Mouse (Mus musculus) E14TG2a.4 (cell line): ENCODE measurements around the gene Cmip.

Experiments used
- CTCF ChIP-seq: conservative IDR thresholded peaks from 2 replicates; pipeline ENCODE4 v1.5.1; 2014; ENCODE audit warnings: low read length
- NANOG ChIP-seq: IDR thresholded peaks from 2 replicates; pipeline ENCODE4 v1.6.1; 2014; ENCODE audit warnings: borderline replicate concordance, low read length, mixed read lengths
- POU5F1 ChIP-seq: IDR thresholded peaks from 2 replicates; pipeline ENCODE4 v1.6.1; 2014; ENCODE audit warnings: low read length, borderline replicate concordance

DNA sequence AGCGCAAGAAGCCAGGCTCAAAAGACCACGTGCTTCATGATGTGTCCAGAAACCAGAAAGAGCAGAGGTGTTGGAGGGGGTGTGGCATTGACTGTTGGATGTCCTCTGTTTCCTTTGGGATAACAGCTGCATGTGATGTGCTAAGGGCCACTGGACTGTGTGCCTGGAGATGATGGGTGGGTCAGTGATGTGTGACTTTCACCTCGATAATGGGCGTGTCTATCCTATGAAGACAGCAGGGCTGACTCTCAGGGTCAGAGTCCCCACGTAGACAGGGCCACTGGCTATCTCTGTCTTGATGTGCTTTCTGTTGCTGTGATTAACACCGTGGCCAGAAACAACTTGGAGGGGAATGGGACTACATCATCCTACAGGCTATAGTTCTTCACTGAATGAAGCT, 144.0 kb downstream of the Cmip start:
- TF ChIP-seq CTCF (no peak), POU5F1 (no peak), NANOG (no peak)
